Mouse (Mus musculus): ENCODE results near the gene Nhej1.

The Nhej1 gene

DNA sequence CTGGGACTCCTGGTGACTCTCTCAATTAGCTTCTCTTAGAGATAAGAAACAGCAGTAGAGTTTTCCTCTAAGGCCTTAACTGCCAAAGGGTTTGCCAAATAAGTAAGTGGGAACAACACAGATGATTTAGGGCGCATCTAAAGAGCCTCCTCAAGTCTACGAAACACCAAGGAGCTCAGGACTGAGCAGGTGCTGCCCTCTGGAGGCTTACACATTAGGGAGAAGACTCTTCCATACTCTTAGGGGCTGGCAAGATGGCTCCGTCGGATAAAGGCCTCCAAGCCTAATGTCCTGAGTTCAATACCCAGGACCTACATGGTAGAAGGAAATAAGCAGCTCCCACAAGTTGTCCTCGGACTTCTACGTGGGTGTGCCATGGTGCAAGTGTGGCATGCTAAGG is 151.4 kb downstream of the Nhej1 start:
- no peak for DNase-seq

DNA sequence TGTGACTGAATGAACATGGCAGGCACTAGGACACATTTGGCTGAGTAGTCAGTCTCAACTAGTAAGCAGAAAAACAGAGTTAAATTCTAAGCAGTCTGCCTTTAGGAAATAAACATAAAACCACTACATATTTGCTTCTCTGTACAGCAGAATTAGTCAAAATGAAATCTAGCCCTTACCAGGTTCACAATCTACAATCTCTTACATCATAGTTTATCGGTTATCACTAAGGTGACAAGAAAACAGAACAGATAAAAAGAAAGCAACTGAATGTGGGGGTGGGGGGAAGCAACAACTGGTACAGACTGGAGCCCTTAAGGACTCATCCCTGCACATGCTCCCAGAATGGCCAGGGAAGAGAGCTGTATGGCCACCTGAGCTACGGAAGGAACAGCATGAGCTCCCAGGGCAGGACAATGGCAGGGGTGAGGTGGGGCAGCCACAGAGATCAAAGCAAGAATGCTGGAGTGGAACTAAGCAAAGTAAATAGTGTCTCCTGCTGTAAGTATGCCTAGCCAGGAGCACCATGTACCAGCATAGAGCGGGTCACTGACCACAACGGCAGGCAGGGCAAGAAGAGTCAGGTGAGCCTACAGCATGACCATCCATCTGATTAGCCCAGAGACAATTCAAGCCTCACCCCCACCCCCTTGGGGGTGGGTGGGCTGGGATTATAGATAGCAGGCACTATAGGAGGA is 153.5 kb downstream of the Nhej1 start:
- peak; percentile 17 for DNase-seq

DNA sequence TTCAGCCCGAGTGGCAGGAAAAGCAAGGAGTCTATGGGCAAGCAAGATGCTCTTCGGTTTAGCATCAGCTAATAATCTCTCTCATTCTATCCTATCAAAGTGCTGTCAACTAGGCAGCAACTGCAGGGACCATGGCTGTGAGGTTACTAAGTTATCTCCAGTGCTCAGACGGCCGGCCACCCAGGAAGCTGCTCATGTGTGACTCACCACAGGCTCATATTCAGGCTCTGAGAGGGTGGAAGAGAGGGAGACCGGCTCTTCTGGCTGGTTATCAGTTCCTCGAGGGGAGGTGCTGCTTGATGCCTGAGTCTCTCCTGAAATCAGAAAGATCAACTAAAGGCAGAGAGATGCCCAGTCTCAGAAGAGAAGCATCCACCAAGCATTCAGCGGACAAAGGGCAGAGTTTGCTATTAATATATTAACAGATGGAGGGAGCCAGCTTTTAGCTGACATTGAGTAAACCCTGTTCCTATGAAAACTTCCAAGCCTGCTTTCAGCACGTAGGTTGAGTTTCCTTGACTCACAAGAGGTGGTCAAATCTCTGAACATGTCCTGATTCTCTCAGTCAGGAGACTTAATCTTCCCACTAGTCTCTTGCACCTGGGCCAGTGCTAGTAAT is 156.9 kb downstream of the Nhej1 start:
- no peak for DNase-seq

DNA sequence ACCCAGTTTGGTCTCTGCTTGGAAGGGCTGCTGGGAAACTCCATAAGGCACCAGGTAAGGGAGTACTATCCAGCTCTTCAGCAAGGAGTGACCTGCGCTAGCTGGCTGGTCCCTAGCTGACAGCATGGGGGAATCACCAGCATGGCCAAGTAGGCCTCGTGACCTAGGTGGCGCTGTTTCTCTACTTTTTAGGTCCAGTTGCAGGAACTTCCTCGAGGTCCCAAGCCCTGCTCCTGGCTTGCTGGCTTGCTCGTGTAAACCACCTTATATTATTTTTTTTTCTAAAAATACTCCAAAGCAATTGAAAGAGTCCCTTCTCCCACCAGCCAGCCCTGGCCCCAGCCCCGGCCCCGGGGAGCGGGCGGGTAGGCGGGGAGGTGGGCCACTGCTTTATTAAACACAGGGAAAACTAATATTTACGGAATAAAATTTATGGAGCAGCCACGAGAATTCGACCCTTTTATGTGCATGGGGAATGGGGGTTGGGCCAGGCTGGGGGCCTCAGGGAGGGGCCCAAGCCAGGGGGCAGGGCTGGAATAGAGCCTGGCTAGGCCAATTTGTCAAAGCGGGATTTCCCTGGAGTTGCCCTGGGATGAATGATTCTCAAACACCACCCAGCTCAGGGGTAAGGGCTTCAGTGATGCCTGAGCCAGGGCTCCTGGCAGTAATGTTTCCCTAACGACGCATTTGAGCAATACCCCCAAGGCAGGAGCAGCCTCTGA is 160.3 kb downstream of the Nhej1 start:
- peak; percentile 87 for DNase-seq

DNA sequence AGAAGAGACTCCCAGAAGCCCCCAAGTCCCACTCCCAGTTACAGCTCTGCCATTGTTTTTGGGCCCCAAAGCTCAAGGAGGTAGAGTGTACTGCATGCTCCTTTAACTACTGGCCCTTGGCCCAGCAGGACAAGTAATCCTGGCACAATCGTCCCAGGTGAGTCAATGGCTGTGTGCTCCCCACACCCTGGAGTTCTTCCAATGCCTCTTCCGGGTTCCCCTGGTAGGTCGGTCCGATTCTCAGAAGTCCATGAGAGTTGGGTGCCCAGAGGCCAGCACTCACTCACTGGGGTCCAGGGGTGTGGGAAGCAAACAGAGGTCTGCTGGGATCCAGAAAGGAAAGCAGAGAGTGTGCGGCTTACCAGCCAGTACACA is 162.2 kb downstream of the Nhej1 start:
- no peak for DNase-seq

DNA sequence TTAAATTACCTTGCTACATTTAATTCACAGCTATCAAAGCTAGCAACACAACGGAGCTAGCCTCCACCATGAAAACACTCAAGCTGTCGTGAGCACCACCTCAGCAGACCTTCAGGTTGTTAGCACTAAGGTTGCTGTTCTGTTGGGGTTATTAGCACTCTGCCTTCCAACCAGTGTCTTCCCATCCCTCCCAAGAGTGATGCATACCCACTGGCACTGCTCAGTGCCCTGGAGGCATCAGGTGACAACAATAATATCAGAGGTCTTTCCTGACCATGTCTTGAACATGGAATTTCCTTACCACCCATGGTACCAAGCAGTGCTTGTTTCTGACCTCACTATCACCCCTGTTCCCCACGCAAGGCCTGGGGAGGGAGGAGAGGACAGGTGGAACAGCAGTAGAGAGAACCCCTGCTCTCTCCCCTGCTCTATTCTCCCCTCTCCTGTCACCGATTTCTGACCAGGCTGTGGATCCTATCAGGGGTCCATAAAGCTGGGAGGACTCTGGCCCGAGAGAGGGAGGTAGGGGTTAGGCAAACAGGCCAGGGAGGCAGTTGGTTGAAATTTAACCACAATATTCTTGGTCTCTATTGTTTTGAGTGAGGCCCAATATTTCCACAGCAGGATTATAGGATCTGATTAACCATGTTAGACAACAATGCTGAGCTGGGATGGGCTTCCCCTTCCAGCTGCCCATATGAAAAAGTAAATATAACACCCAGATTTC is 162.7 kb downstream of the Nhej1 start:
- DNase-seq = no peak

DNA sequence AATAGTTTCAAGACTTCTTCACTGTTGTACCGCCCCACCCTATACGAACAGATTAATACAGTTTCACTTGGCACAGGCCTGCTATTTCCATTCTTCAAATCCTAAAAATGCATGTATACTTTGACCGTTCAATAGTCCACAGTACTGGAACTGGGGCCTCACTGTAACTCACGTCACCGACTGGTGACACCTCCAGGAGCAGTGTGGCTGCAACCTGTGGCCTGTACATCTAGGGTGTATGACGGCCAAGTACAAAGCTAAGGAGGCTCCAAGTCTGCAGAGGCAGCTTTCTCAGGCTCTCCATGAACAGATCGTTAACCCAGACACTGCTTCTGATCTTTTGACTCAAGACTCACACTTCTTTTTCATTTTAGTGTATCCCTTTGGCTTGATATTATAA is 163.3 kb downstream of the Nhej1 start:
- DNase-seq = no peak

DNA sequence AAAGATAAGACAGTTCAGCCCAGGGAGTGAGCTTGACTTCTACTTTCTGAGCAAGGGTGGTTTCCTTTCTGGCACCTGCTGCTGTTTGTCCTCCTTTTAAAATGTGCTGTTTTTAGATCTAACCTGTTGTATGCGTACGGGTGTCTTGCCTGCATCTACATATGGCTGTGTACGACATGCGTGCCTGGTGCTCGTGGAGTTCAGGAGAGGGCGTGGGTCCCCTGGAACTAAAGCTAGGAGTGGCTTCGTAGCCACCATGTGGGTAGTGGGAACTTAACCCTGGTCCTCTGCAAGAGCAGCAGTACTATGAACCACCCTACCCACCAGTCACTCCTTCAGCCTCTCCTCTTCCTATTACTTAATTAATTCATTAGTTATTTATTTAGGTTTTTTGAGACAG is 164.9 kb downstream of the Nhej1 start:
- DNase-seq = no peak

DNA sequence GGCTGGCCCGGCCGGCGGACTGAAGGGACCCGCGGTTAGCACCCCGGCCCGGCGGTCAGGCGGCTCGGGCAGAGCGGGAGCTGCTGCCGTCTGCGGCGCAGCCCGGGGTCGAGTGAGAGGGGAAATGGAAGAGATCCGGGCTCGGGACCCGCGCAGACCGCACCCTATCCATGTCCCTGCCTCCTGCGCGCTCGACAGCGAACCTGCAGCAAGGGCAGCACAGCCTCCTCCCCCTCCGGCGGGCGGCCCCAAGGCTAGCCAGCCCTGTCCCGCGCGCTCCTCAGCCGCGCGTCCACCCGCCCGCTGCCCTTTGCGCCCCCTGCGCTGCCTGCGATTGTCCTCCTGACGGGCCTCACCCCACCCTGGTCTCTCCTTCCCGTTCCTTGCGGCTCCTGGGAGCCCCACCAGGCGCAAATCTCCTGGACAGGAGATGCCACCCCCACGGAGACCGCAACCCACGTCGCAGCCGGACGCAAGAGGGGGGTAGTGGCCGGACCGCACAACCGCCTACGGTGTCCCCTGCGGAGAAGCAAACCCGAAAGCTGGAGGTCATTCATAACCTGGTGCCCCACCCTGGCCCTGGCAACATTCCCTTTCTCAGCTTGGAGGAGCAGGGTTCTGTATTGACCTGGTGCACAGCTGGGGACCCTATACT is 173.3 kb downstream of the Nhej1 start, which contains the start of gene Ihh:
Gene Ihh (minus strand): TSS at position 117 of the 655 bp plus-strand sequence.
- DNase-seq = no peak

DNA sequence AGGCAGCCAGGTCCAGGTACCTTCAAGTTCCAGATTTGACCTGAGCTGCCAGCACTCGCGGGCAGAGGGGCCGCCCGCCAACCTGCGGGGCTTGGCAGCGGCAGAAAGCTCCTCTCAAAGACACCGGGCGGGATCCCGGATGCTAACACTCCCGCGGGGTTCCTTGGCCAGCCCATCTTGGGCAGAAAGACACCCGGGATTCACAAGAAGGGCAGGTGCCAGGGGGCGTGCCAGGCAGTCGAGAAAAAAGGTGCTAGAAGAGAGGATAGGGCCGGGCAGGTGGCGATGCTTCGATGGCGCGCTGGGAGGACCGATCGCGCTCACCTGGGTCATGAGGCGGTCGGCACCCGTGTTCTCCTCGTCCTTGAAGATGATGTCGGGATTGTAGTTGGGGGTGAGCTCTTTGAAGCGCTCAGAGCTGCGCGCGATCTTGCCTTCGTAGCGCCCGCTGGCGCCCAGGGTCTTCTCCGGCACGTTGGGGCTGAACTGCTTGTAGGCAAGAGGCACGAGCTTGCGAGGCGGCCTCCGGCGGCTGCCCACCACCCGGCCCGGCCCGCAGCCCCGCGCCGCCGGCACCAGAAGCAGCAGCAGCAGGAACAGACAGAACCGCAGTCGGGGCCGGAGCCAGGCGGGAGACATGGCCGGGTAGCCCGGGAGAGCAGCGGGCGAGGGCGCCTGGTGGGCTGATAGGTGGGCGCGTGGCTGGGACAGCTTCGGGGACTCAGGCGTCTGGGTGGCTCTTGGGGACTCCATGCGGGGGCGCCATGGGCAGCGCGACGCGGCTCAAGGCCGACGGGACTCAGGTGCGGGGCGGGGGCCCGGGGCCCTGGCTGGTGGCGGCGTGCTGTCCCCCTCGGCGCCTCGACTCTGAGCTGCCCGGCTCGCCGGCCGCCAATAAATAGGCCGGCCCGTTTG is 174.2 kb downstream of the Nhej1 start:
- DNase-seq = no peak

DNA sequence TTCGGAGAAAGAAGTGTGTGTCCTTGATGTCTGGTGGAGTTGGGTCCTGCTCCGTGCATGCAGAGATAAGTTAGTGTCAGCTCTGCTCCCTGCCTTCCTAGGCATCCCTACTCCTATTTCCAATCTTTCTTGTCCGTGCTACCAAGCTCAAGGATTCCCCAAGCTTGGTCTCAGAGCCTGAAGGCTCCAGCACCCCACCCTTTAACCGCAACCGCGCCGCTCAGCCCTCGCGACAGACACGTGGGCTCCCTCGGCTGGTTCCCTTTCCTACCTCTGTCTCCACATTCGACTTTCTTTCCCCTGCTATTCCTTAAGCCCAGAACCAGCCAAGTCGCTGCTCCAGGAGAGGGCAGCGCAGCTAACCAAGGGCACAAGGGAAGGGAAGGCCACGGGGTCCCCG is 174.9 kb downstream of the Nhej1 start:
- no peak for DNase-seq

DNA sequence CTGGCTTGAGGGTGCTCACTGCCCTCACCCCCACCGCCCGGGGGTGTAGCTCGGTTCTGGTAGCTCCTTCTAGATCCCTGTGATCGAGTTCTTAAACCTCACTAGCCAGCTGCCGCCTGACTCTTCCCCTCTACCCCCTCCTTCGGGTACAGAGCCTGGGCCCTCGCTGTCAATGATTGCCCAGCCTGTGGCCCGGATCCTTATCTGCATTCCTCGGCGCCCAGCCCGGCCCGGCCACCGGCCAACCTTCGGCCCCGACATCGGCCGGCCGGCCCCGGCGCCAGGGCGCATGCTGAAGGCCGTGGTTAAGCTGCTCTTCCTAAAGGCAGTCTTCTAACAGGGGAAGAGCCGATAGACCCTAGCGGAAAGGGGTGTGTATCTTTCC is 175.3 kb downstream of the Nhej1 start:
- peak; percentile 48 for DNase-seq

DNA sequence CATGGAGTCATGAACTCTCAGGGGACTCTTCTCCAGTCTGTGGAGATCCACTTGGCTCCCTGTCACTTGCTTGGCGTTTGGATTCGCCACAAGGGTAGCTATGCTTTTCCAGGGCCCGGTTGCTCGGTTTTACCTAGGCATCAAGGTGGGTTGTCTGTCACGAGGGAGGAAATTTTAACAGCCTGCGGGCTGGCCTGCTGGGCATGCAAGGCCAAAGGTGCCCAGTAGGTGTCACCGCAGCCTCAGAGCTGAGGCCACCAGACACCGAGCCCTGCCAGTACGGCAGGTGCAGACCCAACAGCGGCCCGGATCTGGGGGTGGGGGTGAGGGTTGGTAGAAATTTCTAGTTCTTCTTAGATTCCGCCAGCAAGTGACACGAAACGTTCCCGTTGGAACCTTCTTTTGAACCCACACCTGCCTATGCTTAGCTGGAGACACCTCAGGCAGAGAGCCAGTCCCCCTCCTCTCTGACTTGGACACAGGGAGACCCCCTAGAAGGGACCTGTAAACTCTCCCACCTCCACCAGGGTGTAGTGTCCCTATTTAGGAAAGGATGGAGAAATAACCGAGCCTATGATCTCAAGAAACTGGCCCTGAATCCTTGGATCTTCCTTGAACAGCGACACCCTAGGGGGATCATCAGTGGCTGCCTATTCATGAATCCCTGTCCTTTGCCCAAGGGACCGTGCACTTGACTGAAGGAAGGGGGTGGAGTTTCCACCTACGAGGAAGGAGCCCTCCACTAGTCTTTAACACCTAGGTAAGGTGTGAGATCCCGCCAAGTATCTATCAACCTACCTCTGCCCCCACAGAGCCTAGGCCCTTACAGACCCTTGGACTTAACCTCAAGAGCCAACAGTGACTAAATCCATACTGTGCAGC is 176.0 kb downstream of the Nhej1 start:
- peak; percentile 69 for DNase-seq

DNA sequence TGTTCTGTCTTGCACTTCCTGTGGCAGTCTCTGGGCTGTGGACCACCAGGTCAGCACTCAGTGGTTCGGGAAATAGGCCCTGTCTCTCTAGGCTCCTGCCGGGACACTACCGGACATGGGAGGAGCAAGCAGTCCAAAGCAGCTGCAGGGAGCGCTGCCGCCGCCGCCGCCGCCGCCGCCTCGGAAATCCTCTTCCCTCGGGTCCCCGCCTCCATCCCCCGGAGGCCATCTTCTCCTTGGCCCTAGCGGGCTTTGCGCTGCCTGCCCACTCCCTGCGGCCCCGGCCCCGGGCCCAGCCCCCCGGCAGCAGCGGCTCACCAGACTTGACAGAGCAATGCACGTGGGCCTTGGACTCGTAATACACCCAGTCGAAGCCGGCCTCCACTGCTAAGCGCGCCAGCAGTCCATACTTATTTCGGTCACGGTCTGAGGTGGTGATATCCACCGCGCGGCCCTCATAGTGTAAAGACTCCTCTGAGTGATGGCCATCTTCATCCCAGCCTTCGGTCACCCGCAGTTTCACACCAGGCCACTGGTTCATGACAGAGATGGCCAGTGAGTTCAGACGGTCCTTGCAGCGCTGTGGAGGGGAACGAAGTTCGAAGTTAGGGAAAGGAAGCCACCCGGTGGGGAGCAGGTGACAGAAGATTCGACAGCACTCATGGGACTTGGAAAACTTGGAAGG is 176.9 kb downstream of the Nhej1 start:
- no peak for DNase-seq

DNA sequence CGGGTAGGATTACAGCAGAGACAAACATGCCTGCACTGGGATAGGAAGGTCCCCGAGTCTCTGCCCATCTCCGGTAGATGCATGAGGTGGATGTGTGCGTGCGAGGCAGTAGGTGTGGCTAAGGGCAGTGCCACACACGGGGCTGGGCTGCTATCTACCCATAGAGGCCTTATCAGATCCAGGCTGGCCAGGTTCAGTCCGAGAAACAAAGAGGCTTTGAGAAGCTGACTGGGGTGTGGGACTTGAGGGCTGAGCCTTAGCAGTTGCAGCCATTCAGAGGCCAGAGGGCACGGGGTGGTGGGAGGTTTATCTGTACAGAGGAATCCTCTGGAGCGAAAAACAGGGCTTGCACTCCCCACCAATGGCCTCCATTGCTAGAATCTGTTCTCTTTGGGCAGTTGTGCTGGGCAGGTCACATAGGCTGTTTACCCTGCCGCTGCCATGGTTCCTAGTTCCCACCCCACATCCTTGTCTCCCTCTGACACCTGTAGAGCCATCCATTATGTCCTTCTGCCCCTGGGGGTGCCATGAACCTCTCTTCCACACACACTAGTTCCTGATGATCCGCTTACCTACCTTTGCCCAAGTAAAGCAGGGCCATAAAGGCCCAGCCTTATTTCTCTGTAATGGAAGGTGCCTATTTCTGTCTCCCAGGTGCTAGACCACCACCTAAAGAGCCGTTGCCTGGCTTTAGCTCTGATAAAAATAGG is 183.2 kb downstream of the Nhej1 start:
- no peak for DNase-seq

DNA sequence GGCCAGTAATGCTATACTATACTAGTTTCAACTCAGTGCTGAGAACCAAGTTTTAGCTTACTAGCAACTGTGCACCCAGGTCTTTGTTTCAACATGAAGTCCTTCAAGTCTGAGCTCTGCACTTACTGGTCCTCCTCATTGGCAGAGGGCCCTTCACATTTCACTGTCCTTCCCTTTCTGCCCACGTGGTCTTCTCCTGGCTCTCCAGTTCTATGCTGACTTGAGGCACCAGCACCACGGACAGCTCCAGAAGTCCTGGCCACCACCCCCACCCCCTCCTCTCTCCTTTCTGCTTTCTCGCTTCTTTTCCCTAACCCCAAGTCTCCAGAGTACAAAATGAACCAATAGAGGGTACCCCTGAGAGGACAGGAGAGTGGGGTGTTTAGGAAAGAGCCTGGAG is 185.2 kb downstream of the Nhej1 start:
- no peak for DNase-seq

DNA sequence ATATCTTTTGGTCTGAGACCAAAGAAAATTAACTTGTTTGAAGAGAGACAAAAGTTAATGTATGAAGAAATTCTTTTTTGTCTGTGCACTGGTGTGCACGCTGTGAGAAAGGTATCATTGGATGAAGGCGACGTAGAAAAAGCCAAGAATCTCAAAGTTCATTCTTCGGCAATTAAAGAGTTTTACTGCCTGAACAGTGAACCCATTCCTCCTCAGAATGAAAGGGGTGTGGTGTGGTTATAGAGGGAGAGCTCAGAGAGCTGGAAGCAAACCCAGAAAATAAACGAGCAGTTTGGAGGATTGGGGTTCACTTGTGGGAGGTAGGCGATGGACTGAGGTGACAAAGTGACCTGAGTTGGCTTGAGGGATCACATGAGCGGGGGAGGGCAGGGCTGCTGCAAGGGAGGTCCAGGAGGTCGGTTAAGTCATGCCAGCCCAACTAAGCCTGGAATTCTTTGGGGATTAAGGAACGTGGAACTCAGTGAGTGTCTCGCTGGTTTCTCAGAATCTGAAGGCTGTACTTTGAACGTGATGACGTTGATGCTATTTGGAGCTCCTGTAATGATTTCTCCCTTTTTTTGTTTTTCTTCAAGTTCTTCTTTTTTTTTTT is 188.7 kb downstream of the Nhej1 start:
- no peak for DNase-seq

DNA sequence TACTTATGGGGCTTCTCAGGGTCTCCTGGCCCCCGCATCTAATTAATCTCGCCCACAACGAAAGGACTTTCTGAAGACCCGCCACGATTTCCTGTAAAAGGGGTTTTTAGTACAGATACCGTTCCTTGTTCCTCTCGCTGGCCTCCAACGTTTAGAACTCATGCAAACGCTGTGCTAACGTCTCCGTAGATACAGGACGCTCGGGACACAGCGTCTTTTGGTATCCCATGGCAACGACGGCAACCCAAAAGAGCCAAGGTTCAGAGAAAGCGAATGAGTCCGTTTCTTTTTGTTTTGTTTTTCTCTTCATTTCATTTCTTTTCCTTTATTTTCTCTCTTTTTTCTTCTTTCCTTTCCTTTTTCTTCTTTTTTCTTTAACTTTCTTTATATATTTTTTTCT is 189.6 kb downstream of the Nhej1 start, which contains the start of gene Cfap65:
Gene Cfap65 (minus strand): TSS at position 198 of the 400 bp plus-strand sequence.
- no peak for DNase-seq

All from lung, postnatal 14 days (tissue).